Mouse (Mus musculus): ENCODE measurements at regions not wholly inside any gene's neighbourhood (a gene's known extent, or its start where the extent isn't known, plus 50 kb on each side); places are given as distances from the start of the nearest gene placed in this dataset.

GRCm38 (mm10) chr5:148615706-148616366, 63.2 kb upstream of the Ubl3 start:
- DNase-seq (ENCODE audit: low spot score) = peak; percentile 91

GRCm38 (mm10) chr5:148615117-148615516, 62.5 kb upstream of the Ubl3 start:
- no peak for DNase-seq (ENCODE audit: low spot score)

- no peak for DNase-seq (ENCODE audit: low spot score)
Observed at GRCm38 (mm10) chr5:148611323-148611722, 58.7 kb upstream of the Ubl3 start.

- DNase-seq (ENCODE audit: low spot score) = no peak
Observed at GRCm38 (mm10) chr5:148609506-148609880, 56.9 kb upstream of the Ubl3 start.

GRCm38 (mm10) chr5:148608857-148609505, 56.4 kb upstream of the Ubl3 start:
- DNase-seq (ENCODE audit: low spot score) = no peak

- peak; percentile 62 for DNase-seq (ENCODE audit: low spot score)
Observed at GRCm38 (mm10) chr5:148608178-148608577, 55.6 kb upstream of the Ubl3 start.

GRCm38 (mm10) chr5:148605730-148606129, 53.1 kb upstream of the Ubl3 start:
- no peak for DNase-seq (ENCODE audit: low spot score)

All from MN1 (cell line).